Mouse (Mus musculus) embryo, embryonic 10 days (tissue): ENCODE results near the gene Bpifa1.
"Not testable (repeated sequence)": the region's sequence is repeated elsewhere in the genome, so short reads cannot be mapped to it uniquely, and the experiment has no call there.

Experiments
- DNase-seq: peaks from one replicate; pipeline ENCODE4 v3.0.0-alpha.2; 2015; ENCODE audit warnings: low spot score

Gene Bpifa1

DNA sequence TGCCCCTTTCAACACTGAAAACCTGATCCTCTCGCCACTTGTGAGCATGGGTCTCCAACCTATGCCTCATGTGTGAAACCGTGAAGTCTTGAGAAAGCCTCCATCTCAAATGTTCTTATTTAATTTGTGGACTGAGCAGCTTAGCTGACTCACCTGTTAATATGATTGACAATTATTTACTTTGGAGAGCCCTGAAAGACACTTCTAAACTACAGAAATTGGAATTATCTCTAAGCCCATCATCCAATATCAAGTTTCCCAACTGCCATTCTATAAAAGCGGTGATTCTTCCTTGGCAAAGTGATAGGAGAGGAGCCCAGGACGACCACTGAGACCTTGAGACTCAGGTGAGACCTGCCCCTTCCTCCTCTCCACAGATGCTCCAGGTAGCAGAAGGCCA, at the start of gene Bpifa1:
Gene Bpifa1 (plus strand): TSS at position 301 of the 400 bp plus-strand sequence.
- DNase-seq: no peak

DNA sequence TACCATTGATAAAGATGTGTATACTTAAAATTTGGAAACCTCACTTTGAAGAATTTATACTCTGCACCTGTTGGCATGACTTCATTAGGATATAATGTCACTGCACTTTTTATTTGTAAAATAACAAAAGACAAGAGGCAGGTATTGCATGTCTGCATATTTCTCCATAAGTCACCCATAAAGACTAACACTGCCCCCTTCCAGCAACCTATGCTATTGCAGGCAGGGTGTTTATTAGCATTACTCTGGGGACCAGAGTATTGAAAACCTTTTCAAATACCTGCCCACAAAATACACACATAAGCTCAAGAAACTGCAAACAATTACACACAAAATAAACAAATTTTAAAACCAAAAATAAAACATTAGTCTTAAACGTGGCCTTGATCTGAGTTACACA, 44.9 kb upstream of the Bpifa1 start:
- DNase-seq: no peak

DNA sequence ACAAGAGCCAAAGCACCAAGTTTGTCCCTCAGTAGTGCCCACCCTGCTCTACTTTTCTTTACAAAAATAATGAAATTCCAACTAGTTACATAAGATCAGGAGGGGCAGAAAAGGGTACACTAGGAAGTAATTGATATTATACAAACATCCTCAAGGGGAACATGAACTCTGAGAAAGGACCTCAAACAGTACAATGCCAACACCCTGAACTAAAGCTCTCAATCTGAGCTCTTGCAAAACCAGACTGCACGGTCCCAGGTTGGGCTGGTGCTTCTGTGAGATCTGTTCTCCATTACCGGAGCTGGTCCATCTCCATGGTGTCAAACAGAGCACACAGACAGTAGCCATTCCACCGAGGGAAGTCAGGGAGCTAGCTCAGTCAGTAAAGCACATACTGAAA, 25.3 kb upstream of the Bpifa1 start:
- DNase-seq: no peak

DNA sequence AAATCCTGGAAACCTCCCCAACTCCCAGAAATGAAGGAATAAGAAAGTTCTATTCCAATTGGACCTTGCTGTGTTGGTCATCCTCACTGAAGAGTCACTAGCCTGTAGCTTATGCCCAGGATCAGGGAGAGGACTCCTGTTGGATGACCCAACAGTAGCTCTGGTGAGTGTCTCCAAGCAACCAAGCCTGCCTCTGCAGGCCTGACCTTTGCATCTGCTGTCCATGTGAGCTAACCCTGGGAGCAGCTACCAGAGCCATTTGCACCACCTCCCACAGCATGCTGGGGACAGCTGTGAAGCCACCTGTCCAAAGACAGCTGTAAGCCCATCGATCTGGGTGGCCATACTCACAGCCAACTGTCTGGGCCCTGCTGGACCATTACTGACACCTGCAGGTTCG, 12.6 kb upstream of the Bpifa1 start, which contains the start of gene Bpifa3:
Gene Bpifa3 (plus strand): TSS at position 217 of the 400 bp plus-strand sequence.
- no peak for DNase-seq

DNA sequence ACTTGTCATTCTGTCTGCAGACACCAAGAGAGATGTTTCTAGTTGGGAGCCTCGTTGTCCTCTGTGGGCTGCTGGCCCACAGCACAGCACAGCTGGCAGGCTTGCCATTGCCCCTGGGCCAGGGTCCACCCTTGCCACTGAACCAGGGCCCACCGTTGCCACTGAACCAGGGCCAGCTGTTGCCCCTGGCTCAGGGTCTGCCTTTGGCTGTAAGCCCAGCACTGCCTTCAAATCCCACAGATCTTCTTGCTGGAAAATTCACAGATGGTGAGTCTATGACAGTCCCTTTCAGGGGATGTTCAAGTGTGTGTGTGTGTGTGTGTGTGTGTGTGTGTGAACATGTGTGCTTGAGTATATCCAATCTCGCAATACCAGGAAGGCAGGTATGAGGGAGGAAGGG, 1.1 kb downstream of the Bpifa1 start:
- DNase-seq: no peak

DNA sequence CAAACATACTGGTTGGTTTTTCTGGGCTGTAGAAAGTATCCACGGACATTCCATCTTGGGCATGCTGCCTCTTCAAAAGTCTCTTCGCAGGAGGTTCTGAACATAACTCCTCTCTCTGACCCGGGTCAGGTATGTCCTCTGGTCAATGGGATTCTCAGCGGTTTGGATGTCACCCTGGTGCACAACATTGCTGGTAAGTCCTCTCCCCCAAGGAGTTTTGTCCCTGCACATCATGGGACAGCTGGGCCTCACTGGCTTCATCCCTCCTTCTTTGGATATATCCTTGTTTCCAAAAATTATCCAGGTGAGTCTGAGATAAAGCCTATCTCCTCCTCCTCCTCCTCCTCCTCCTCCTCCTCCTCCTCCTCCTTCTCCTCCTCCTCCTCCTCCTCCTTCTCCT, 4.8 kb downstream of the Bpifa1 start:
- DNase-seq: no peak

DNA sequence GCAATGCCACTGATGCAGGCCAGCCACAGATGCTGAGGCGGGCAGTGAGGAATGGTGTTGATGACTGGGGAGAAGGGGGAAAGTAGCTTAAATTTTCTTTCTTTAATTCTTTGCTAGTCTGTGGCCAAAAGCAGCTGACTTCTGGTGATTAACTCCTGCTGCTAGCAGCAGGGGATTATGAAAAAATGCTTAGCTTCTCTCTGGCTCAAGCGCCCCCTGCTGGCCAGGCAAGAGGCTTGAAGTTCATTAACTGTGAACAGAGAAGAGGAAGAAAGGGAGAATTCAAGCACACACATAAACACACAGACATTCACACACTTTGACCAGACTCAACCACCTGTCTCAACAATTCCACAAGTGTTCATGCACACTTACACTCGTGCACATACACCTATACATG, 15.8 kb downstream of the Bpifa1 start:
- DNase-seq: peak; percentile 43

DNA sequence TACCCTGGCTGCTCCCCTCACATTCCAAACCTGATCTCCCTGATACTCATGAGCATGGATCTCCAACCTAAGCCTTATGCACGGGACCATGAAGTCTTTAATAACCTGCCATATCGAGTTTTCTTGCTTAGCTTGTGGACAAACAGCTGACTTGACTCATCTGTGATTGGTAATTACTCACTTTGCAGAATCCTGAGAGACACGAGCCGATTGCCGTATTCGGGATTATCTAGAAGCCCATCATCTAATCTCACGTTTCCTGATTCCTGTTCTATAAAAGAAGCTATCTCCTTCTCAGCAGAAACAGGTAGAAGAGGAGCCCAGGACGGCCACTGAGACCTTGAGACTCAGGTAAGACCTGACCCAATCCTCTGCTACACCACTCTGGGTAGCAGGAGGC, 19.6 kb downstream of the Bpifa1 start, which contains the start of gene Bpifa5:
Gene Bpifa5 (plus strand): TSS at position 301 of the 400 bp plus-strand sequence.
- DNase-seq: no peak

DNA sequence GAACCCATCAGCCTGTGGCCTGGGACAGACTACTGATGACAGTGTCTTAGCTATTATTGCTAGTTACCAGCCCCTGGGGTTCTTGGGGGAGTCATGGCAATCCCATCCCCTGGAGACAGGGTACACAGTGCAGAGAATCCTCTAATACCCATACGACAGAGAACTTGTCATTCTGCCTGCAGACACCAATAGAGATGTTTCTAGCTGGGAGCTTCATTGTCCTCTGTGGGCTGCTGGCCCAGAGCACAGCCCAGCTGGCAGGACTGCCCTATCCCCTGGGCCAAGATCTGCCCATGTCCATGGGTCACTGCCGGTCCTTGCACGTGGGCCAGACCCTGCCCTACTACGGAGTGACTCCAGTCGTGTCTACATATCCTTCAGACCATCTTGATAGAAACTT, 20.6 kb downstream of the Bpifa1 start:
- no peak for DNase-seq

DNA sequence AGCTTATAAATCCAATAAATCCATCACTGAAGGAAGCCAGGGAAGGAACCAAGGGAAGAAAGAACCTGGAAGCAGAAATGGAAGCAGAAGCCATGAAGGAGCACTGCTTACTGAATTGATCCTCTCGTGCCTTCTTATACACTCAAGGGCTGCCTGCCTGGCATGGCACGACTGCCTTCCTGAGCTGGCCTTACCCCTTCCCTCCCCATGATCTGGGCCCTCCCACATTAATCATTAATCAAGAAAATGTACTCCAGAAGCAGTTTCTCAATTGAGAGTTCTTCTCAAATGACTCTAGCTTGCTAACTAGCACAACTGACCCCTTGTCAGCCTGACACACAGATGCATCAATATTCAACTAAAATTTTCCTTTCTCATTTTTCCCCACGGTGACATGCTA, 26.5 kb downstream of the Bpifa1 start:
- no peak for DNase-seq

DNA sequence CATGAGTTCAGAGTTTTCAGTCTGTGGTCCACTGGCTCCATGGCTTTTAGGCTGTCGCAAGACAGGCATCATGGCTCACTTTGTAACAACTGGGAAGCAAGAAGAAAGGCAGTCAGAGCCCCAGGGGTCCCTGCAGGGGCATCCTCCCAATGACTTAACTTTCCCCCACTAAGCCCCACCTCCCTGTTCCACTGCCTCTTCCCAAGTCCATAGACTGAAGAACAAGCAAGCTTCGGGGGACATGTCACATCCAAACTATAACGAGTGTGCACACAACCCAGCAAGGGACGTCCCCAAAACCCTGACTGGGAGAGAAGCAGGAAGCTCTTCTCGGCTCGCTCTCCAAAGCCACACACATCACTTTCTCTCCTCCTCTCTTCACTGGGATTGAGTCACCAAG, 28.9 kb downstream of the Bpifa1 start:
- no peak for DNase-seq

DNA sequence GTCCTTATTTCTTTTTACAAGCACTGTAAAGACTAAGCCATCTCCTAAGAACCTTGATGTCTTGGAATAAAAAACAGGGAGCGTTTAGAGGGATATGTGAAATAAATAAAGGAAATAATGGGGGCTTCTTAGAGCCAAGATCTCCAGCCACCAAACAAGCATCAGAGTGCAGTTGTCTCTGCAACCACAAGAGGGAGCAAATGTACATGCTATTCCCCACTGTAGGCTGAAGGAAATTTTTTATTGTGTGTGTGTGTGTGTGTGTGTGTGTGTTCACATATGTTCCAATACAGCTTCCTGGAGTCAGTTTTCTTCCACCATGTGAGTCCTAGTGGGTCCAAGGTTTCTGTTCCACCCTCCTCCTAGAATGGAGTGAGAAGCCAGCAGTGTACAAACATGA, 30.6 kb downstream of the Bpifa1 start:
- peak; percentile 57 for DNase-seq

DNA sequence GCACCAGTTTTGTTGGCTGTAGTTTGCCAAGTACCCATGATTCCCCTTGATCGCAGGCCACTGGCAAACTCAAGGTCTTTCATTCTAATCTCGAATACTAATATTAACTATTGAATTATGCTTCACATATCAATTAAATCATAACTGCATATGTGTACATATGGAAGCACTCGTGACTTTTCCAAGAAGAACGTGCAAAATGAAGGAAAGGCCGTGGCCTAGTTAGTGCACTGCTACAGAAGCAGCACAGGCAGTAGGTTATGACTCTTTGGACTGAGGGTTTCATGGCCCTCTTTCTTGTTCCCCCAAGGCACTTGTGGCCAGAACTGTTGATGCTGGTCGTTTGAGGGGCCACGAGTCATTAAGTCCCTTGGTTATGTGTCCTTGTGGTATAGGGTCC, 39.2 kb downstream of the Bpifa1 start:
- not testable (repeated sequence) for DNase-seq

DNA sequence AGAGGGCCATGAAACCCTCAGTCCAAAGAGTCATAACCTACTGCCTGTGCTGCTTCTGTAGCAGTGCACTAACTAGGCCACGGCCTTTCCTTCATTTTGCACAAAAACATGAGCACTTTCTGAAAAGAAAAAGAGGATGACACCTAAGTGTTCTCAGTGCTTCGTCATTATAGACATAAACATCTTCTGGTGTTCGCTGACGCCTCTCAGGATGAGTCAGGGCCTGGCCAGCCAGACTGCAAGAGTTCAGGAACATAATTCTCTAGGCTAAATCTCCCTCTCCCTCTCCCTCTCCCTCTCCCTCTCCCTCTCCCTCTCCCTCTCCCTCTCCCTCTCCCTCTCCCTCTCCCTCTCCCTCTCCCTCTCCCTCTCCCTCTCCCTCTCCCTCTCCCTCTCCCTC, 40.4 kb downstream of the Bpifa1 start:
- not testable (repeated sequence) for DNase-seq

DNA sequence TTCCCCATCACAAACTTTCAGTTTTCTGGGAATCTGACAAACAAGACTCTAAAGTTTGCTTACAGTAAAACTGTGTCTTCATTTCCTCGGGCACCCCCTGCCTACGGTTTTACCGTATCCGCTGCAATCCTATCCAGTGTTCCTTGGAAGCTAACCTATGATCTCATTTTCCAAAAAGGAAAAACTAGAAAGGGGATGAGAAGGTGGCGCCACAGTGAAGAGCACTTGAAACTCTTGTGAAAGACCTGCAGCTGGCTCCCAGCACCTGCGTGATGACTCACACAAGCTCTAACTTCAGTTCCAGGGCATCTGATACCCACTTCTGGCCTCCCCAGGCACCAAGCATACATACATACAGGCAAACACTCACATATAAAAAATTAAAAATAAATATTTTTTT, 42.6 kb downstream of the Bpifa1 start:
- DNase-seq: no peak

DNA sequence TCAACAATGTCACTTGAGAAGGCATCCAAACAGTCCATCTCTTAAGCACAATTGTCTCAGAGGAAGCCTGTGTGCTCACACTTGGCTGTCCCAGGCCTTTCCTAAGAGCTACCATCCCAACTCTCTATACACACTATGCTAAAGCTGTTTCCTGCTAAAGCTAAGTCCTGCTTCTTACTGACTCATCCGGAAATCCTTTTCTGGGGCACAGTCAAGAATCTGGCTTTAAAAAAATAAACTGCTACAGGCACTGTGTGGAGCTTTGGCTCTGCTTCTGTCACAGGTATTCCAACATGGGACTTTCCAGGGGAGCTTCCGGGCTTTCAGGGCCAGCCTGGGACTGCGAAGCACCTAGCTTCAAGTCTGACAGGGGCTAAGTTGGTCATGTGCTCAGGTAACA, 43.1 kb downstream of the Bpifa1 start:
- no peak for DNase-seq

DNA sequence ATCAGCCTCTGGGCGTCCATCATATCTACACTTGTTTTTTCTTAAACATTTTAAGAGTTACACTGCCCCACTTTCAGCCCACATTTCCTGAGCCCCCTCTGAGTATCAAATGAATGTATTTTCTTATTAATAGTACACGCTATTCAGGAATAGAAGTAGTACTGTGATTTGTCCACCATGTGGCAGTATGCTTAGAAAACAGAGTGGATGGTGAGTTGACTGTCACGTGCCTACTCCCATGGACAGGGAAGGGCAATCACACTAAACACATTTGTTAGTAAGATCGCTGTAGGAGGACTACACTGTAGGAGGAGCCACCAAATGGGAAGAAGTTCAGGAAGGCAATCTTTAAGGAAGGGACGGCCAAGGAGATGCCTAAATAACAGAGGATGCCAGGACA, 44.8 kb downstream of the Bpifa1 start:
- peak; percentile 32 for DNase-seq

DNA sequence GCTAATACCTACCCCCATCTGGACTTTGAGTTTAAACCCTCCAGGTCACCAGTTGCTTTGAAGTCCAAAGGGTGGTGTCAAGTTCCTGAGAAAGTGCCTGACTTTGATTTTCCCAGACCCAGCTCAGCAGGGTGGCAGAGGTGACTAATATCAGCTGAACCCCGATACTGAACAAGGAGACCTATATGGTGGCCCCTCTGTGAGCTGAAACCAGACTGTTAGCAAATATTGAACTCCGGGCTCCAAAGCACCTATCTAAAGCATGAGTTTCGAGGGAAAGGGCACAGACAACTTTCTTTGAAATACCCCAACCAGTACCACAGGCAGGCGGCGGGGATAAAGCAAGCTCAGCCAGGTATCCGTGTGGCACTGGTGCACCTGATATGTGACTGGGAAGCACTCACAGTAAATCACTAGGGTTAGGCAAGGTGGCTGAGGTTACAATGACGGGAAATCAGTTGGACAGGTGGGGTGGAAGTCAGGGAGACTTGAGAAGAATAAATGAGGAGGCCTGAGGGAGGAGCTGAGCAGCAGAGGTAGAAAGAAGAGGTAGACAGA, 47.3 kb downstream of the Bpifa1 start:
- DNase-seq: no peak

DNA sequence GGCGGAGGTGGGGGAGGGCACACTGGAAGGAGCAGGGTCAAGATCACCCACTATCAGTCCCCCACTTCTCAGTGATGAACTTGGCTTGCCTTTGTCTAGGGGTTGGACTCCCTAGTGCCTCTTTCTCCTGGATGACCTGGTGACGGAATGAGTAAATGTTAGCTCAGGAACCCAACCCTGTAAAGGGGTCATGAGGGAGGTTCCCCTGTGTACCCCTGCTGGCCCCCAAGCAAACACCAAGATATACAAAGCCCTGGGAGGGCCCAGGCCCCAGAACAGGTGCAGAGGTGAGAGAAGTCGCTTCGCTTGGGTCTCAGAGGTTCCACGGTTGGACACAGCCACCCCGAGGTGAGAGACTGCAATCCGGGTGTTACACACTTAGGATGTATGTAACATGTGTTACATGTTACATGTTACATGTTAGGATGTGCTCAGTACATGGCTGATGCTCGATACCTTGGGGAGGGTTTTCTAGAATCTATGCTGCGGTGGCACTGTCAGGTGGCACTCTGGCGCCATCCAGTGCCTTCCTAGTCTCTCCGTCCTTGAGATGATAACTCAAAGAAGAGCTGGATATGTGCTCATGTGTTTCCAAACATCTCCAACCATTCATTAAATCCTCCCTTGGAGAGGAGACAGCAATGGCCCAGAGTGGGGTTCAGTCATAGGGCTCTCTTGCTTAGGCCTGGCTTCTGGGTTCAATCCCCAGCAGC, 48.0 kb downstream of the Bpifa1 start, which contains the start of gene Bpifb1:
Gene Bpifb1 (plus strand): TSS at position 273 of the 713 bp plus-strand sequence.
- DNase-seq: no peak

DNA sequence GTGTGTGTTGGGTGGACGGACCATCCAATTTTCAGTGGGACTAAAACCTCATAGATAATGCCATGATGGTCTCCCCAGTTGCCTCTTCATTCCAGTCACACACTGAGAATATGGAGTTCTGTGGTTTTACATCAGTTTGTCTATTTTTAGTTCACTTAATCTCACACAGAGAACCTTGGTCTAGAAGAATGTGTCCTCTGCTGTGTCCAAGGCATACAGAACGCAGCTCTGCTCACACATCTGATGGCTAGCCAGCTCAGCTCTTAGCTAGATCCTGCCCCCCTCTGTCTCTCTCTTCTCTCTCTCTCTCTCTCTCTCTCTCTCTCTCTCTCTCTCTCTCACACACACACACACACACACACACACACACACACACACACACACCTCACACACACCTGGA, 49.5 kb downstream of the Bpifa1 start:
- DNase-seq: no peak

DNA sequence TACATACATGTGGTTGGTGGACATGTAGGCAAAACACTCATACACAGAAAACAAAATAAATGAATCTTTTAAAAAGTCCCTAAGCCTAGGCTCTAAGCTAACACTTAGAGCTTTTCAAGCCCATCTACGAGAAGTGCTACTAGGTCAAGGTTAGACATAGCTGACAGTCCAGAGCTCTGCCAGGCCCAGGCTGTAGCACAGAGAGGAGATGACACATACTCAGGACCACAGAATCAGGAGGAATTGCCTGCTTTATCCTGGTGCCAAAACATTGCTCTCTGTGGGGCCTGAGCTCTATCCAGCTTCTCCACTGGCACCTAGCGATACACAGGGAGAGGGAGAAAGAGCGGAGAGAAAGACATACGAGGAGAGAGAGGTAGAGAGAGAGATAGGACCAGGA, 50.4 kb downstream of the Bpifa1 start:
- DNase-seq: no peak

DNA sequence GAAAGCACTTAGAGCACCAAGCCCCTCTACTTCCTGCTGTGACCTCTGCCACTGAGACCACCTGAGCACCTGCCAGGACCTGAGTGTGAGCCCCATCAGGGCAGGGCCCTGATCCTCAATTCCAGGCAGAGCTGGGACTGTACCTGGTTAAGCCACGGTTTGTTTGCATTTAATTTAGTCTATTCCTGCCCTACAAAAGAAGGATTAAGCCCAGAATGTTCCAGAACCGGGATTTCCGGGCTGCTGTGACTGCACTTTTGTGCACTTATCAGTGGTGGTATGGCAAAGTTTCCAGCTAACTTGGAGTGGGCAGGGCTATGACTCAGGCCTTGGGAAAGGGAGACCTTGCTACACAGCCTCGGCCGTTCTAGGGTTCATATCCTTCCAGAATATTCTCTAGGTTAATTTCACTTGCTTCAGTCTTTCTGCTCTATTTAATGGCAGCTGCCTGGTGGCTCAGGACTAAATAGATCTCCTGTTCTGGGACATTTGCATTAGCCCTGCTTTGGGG, 51.4 kb downstream of the Bpifa1 start:
- DNase-seq: no peak

DNA sequence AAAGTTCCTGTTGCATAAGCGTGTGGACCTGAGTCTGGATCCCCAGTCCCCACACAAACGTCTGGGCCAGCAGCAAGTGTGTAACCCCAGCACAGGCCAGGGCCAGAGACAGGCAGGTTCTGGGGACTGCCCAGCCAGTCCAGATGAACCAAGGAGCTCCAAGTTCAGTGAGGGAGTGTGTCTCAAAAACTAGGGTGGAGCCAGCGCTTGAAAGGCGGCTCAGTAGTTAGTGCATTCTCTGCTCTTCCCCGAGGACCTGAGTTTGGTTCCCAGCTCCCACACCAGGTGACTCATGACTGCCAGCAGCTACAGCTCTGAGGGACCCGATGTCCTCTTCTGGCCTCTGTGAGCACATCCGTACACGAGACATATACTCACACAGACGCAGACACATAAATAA, 54.4 kb downstream of the Bpifa1 start:
- no peak for DNase-seq
